Mouse (Mus musculus) heart, postnatal 0 days (tissue): ENCODE measurements around the gene Tet1. TPM values are rescaled to one million over a fixed set of nuclear protein-coding genes. Genes with fewer than 3 reads are reported as not detected.

Source experiments
- ATAC-seq: fragments of 200-750 bp; cut with Nextera tagmentation; 2 replicates; pipeline ENCODE4 v1.8.0; 2017; ENCODE audit warnings: low read depth, moderate number of reproducible peaks, moderate library complexity; ENCODE audit not compliant: insufficient read depth
- DNase-seq: peaks from one replicate; pipeline ENCODE4 v3.0.0-alpha.2; 2016; ENCODE audit warnings: low spot score
- H3K27ac ChIP-seq: fragments of 300-500 bp; sonication (generic); 2 replicates; pipeline ENCODE4 v1.5.1; 2014; ENCODE audit warnings: low read depth, mild to moderate bottlenecking
- H3K27me3 ChIP-seq: fragments of 300-500 bp; sonication (generic); 2 replicates; pipeline ENCODE4 v1.6.1; 2014; ENCODE audit warnings: low read length, mixed read lengths; ENCODE audit not compliant: control insufficient read depth, insufficient read depth
- H3K36me3 ChIP-seq: fragments of 300-500 bp; sonication (generic); replicated peaks from 2 replicates; pipeline ENCODE4 v1.6.1; 2014; ENCODE audit warnings: low read length, mixed read lengths; ENCODE audit not compliant: control insufficient read depth, insufficient read depth
- H3K4me1 ChIP-seq: fragments of 300-500 bp; sonication (generic); 2 replicates; pipeline ENCODE4 v1.6.1; 2014; ENCODE audit warnings: antibody characterized with exemption; ENCODE audit not compliant: control insufficient read depth, insufficient read depth
- H3K4me2 ChIP-seq: fragments of 300-500 bp; sonication (generic); 2 replicates; pipeline ENCODE4 v1.6.1; 2014; ENCODE audit warnings: low read depth, mild to moderate bottlenecking, low read length, moderate library complexity
- H3K4me3 ChIP-seq: fragments of 300-500 bp; sonication (generic); 2 replicates; pipeline ENCODE4 v1.5.1; 2014; ENCODE audit warnings: low read depth, low read length
- H3K9ac ChIP-seq: fragments of 300-500 bp; sonication (generic); replicated peaks from 2 replicates; pipeline ENCODE4 v1.6.1; 2014; ENCODE audit warnings: low read depth, low read length, mixed read lengths
- H3K9me3 ChIP-seq: fragments of 300-500 bp; sonication (generic); replicated peaks from 2 replicates; pipeline ENCODE4 v1.6.1; 2016; ENCODE audit warnings: low read length; ENCODE audit not compliant: control insufficient read depth
- CTCF ChIP-seq: IDR thresholded peaks from 2 replicates; pipeline ENCODE4 v1.5.1; 2016; ENCODE audit warnings: antibody characterized with exemption, control low read depth, low read depth
- EP300 ChIP-seq: IDR thresholded peaks from 2 replicates; pipeline ENCODE4 v1.6.1; 2016; ENCODE audit warnings: antibody characterized with exemption, low read depth
- WGBS: fragments of 180-500 bp; shearing (Covaris S2); extraction: QIAGEN DNeasy Blood & Tissue Kit; methylation state at CpG from one replicate; pipeline ENCODE4 v1.1.7; 2014; 5-methylcytosine and 5-hydroxymethylcytosine counted together
- polyA plus RNA-seq: library from polyadenylated mRNA; unstranded; fragments of >200 nt; fragmentation: Nextera tagmentation; extraction: Ambion mirVana; gene quantifications from 2 replicates; pipeline ENCODE4 v1.2.1, GENCODE M21; 2015
- total RNA-seq: library from RNA; depleted of rRNA; stranded (reverse); fragments of >200 nt; gene quantifications from 2 replicates; pipeline ENCODE4 v1.2.3, GENCODE M21; 2014; ENCODE audit warnings: low replicate concordance

Tet1 gene
- total and polyA plus RNA-seq, 2 experiments from 2014 or later: 17.3 to 19.9 TPM

GRCm38 (mm10) chr10:62832783-62833182 lies 76.0 kb downstream of the Tet1 start:
- H3K4me3 ChIP-seq: no peak overlapping the region
- WGBS: 76% methylated on average over 9 of the region's 9 CpGs
- TF ChIP-seq EP300: no peak
- no peak for TF ChIP-seq CTCF
- H3K27me3 ChIP-seq: no peaks in the 10 kb centered on the region
- H3K9ac ChIP-seq: no peak overlapping the region
- H3K4me1 ChIP-seq: peaks cover 3% of the 10 kb centered on the region; the same call in 1 of the 2 replicates
- no peaks in the 10 kb centered on the region for H3K9me3 ChIP-seq
- peaks cover 4% of the 10 kb centered on the region; the same call in 1 of the 2 replicates for H3K36me3 ChIP-seq
- no peak overlapping the region for H3K4me2 ChIP-seq
- no peak for DNase-seq
- no peak overlapping the region for H3K27ac ChIP-seq
- ATAC-seq: no peak

GRCm38 (mm10) chr10:62831546-62831945 lies 77.2 kb downstream of the Tet1 start:
- Histone ChIP-seq H3K4me2 (no peak overlapping the region), H3K27ac (no peak overlapping the region), H3K36me3 (peaks cover 9% of the 10 kb centered on the region; the same call in 1 of the 2 replicates), H3K4me3 (no peak overlapping the region), H3K4me1 (peaks cover 3% of the 10 kb centered on the region; the same call in 1 of the 2 replicates), H3K9me3 (no peaks in the 10 kb centered on the region), H3K9ac (no peak overlapping the region), H3K27me3 (no peaks in the 10 kb centered on the region)
- TF ChIP-seq CTCF (no peak), EP300 (no peak)
- no peak for ATAC-seq
- 17% methylated on average over 2 of the region's 2 CpGs for WGBS
- DNase-seq: no peak

- Histone ChIP-seq H3K4me3 (no peak overlapping the region), H3K4me1 (no peaks in the 10 kb centered on the region), H3K4me2 (no peak overlapping the region), H3K27me3 (no peaks in the 10 kb centered on the region), H3K9me3 (no peaks in the 10 kb centered on the region), H3K27ac (no peak overlapping the region), H3K9ac (no peak overlapping the region), H3K36me3 (peaks cover 34% of the 10 kb centered on the region)
- ATAC-seq (no peak), DNase-seq (no peak)
- TF ChIP-seq CTCF (no peak), EP300 (no peak)
- 86% methylated on average over 8 of the region's 8 CpGs for WGBS
Measured at GRCm38 (mm10) chr10:62824474-62824873, 84.3 kb downstream of the Tet1 start.

GRCm38 (mm10) chr10:62823431-62823830 lies 85.4 kb downstream of the Tet1 start:
- no peak for DNase-seq
- H3K36me3 ChIP-seq: peaks cover 44% of the 10 kb centered on the region
- TF ChIP-seq CTCF (no peak), EP300 (no peak)

GRCm38 (mm10) chr10:62810010-62810409 lies 98.8 kb downstream of the Tet1 start:
- no peak overlapping the region for H3K27ac ChIP-seq
- no peak for ATAC-seq
- H3K4me3 ChIP-seq: no peak overlapping the region
- H3K36me3 ChIP-seq: peaks cover 34% of the 10 kb centered on the region
- H3K27me3 ChIP-seq: no peaks in the 10 kb centered on the region
- no peak overlapping the region for H3K9ac ChIP-seq
- TF ChIP-seq CTCF: peak; percentile 36
- no peak for TF ChIP-seq EP300
- H3K4me2 ChIP-seq: no peak overlapping the region
- no peaks in the 10 kb centered on the region for H3K9me3 ChIP-seq
- WGBS: 64% methylated on average over 4 of the region's 4 CpGs
- H3K4me1 ChIP-seq: no peaks in the 10 kb centered on the region
- no peak for DNase-seq

More at GRCm38 (mm10) chr10:62823431-62823830, 85.4 kb downstream of the Tet1 start:
- Histone ChIP-seq H3K27ac (no peak overlapping the region), H3K4me3 (no peak overlapping the region), H3K4me1 (no peaks in the 10 kb centered on the region), H3K4me2 (no peak overlapping the region), H3K9me3 (no peaks in the 10 kb centered on the region), H3K27me3 (no peaks in the 10 kb centered on the region), H3K9ac (no peak overlapping the region)
- ATAC-seq: no peak
- 80% methylated on average over 4 of the region's 4 CpGs for WGBS

- WGBS: 98% methylated on average over 2 of the region's 2 CpGs
- TF ChIP-seq EP300 (no peak), CTCF (no peak)
Measured at GRCm38 (mm10) chr10:62808766-62809165, 100.0 kb downstream of the Tet1 start.

More at GRCm38 (mm10) chr10:62808766-62809165, 100.0 kb downstream of the Tet1 start:
- H3K4me3 ChIP-seq: no peak overlapping the region
- H3K9ac ChIP-seq: no peak overlapping the region
- no peaks in the 10 kb centered on the region for H3K9me3 ChIP-seq
- H3K4me1 ChIP-seq: no peaks in the 10 kb centered on the region
- no peak for DNase-seq
- no peak overlapping the region for H3K4me2 ChIP-seq
- H3K27me3 ChIP-seq: no peaks in the 10 kb centered on the region
- ATAC-seq: no peak
- H3K27ac ChIP-seq: no peak overlapping the region
- peaks cover 22% of the 10 kb centered on the region for H3K36me3 ChIP-seq
